Mouse (Mus musculus) cerebral cortex, adult 2 months (tissue): ENCODE results near the gene Tle3.

ENCODE experiments used
- WGBS: fragments of 180-500 bp; shearing (Covaris S2); methylation state at CpG from one replicate; pipeline ENCODE4 v1.1.7; 2018; 5-methylcytosine and 5-hydroxymethylcytosine counted together

The Tle3 gene

GRCm38 (mm10) chr9:61371755-61372509 lies at the start of gene Tle3:
Tle3 (plus strand) TSS chr9:61372366.
- under 1% methylated on average over 35 of the region's 35 CpGs for WGBS

GRCm38 (mm10) chr9:61323221-61323620 lies 48.9 kb upstream of the Tle3 start:
- WGBS, result 89% methylated on average over 5 of the region's 5 CpGs

- WGBS, result 82% methylated on average over 3 of the region's 3 CpGs
Observed at GRCm38 (mm10) chr9:61323879-61324278, 48.3 kb upstream of the Tle3 start.

GRCm38 (mm10) chr9:61324354-61324753 lies 47.8 kb upstream of the Tle3 start:
- 84% methylated on average over 12 of the region's 12 CpGs for WGBS

- 68% methylated on average over 2 of the region's 2 CpGs for WGBS
Observed at GRCm38 (mm10) chr9:61325012-61325411, 47.2 kb upstream of the Tle3 start.

- WGBS, result 85% methylated on average over 7 of the region's 7 CpGs
Observed at GRCm38 (mm10) chr9:61325931-61326351, 46.2 kb upstream of the Tle3 start.

- WGBS, result 85% methylated on average over 8 of the region's 8 CpGs
Observed at GRCm38 (mm10) chr9:61326922-61327321, 45.2 kb upstream of the Tle3 start.

- 90% methylated on average over 5 of the region's 5 CpGs for WGBS
Observed at GRCm38 (mm10) chr9:61328173-61328572, 44.0 kb upstream of the Tle3 start.

- WGBS, result 89% methylated on average over 9 of the region's 9 CpGs
Observed at GRCm38 (mm10) chr9:61330747-61331146, 41.4 kb upstream of the Tle3 start.

- WGBS, result 93% methylated on average over 7 of the region's 7 CpGs
Observed at GRCm38 (mm10) chr9:61332226-61332936, 39.8 kb upstream of the Tle3 start.

GRCm38 (mm10) chr9:61336591-61337587 lies 35.3 kb upstream of the Tle3 start:
- 82% methylated on average over 17 of the region's 17 CpGs for WGBS

GRCm38 (mm10) chr9:61337665-61338064 lies 34.5 kb upstream of the Tle3 start:
- 79% methylated on average over 9 of the region's 9 CpGs for WGBS

- WGBS, result 74% methylated on average over 6 of the region's 6 CpGs
Observed at GRCm38 (mm10) chr9:61339311-61339710, 32.9 kb upstream of the Tle3 start.

- WGBS, result 100% methylated on average over 2 of the region's 2 CpGs
Observed at GRCm38 (mm10) chr9:61340333-61340732, 31.8 kb upstream of the Tle3 start.

- WGBS, result 93% methylated on average over 6 of the region's 6 CpGs
Observed at GRCm38 (mm10) chr9:61342297-61342696, 29.9 kb upstream of the Tle3 start.

- WGBS, result 99% methylated on average over 6 of the region's 6 CpGs
Observed at GRCm38 (mm10) chr9:61344684-61345083, 27.5 kb upstream of the Tle3 start.

GRCm38 (mm10) chr9:61347011-61347410 lies 25.2 kb upstream of the Tle3 start:
- WGBS, result 55% methylated on average over 7 of the region's 7 CpGs

GRCm38 (mm10) chr9:61348036-61348435 lies 24.1 kb upstream of the Tle3 start:
- 90% methylated on average over 9 of the region's 9 CpGs for WGBS

- 69% methylated on average over 6 of the region's 6 CpGs for WGBS
Observed at GRCm38 (mm10) chr9:61348616-61349015, 23.6 kb upstream of the Tle3 start.

GRCm38 (mm10) chr9:61349697-61350096 lies 22.5 kb upstream of the Tle3 start:
- 85% methylated on average over 7 of the region's 7 CpGs for WGBS

- WGBS, result 49% methylated on average over 4 of the region's 4 CpGs
Observed at GRCm38 (mm10) chr9:61351164-61351563, 21.0 kb upstream of the Tle3 start.

GRCm38 (mm10) chr9:61358933-61359332 lies 13.2 kb upstream of the Tle3 start:
- 83% methylated on average over 4 of the region's 4 CpGs for WGBS
